Mouse (Mus musculus) gonadal fat pad, adult 2 months (tissue): ENCODE measurements around the gene Dyrk1a. TPM values are rescaled to one million over a fixed set of nuclear protein-coding genes. Genes with fewer than 3 reads are reported as not detected.

ENCODE experiments used
- DNase-seq: peaks from one replicate; pipeline ENCODE4 v3.0.0-alpha.2; 2012; ENCODE audit warnings: low read depth
- polyA plus RNA-seq: library from polyadenylated mRNA; depleted of rRNA; stranded (reverse); fragments of >200 nt; gene quantifications from 2 replicates; pipeline ENCODE4 v1.2.3, GENCODE M21; 2012

Gene Dyrk1a
- polyA plus RNA-seq, 1 experiment: 29.1 TPM

DNA sequence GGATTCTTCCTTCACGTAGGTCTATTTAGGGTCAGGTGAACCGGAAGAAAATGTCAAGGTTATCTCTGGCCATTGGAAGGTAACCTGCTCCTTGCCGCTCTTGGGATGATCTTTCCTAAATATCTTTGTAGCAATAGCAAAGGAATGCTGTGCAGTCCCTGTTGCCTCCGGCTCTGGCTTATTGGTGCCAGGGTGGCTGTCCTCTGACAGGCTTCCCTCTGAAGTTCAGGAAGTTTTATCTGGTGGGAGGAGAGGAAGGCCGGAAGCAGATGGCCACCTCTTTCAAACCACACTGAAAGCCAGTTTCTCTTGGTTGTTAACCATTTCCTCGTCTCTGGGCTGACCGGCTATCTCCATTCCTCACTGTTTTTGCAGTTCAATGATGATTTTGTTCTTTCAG is 10.5 kb upstream of the Dyrk1a start:
- DNase-seq: no peak

- no peak for DNase-seq
These were observed 10.0 kb upstream of the Dyrk1a start for GRCm38 (mm10) chr16:94559782-94560181.

- no peak for DNase-seq
These were observed 9.2 kb upstream of the Dyrk1a start for GRCm38 (mm10) chr16:94560618-94561017.

- peak; percentile 98 for DNase-seq
These were observed 3.7 kb upstream of the Dyrk1a start for GRCm38 (mm10) chr16:94566124-94566523.

DNA sequence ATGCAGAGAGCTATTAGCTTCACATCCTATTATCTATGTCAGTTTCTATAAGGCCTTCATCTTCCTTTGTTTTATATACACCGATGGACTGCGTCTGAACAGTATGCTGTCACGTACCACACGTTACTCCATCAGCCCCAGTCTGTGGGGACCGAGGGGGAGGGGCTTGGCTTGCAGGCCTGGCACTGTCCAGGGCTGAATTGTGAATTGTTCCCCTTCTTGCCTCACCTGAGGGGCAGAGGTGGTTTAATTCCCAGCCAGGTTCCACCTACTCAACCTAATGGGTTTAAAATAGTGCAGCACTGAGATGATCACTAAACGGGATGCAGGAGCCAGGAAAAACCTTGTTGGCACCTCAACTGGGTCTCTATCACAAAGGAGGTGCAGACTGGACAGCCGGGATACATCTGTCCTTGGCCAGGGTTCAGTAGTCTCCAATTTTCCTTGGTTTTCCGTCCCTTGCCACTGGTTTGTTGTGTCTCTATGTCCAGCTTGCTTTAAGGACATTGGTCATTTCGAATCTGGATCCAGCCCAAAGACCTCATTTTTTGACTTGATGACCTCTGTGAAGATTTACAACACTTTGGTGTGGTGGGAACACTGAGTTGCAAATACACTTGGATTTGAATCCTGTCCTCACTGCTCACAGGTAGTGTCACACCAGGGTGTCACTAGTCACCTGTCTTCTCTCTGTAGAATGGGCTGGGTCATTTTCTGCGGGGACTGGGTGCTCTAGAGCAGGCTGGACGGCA is 2.8 kb upstream of the Dyrk1a start:
- DNase-seq: peak; percentile 70

- DNase-seq: no peak
These were observed 2.1 kb upstream of the Dyrk1a start for GRCm38 (mm10) chr16:94567751-94568150.

- DNase-seq: no peak
These were observed 1.2 kb upstream of the Dyrk1a start for GRCm38 (mm10) chr16:94568335-94569228.

GRCm38 (mm10) chr16:94570361-94571041 is 691 bp downstream of the Dyrk1a start:
- no peak for DNase-seq

GRCm38 (mm10) chr16:94571111-94571993 is 1.5 kb downstream of the Dyrk1a start:
- DNase-seq: no peak

DNA sequence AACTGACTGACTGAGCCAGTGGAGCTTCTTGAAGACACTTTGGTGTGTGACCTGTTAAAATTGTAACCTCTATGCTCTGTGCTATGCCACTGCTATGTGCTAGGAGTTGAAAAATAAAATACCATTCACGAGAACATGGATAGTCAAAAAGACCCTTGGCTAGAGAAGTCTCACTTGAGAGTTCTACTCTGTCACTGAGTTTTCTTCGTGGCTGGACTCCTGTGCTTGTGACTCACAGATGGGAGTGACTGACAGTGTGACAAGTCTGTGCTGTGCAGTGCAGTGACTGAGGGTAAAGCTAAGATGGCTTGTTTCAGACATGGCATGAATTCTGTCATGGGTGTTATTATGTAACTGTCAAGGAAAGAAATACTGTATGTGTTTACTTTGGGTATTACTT is 2.6 kb downstream of the Dyrk1a start:
- no peak for DNase-seq

- DNase-seq: no peak
These were observed 4.4 kb downstream of the Dyrk1a start for GRCm38 (mm10) chr16:94574025-94574717.

GRCm38 (mm10) chr16:94574718-94575094 is 4.9 kb downstream of the Dyrk1a start:
- DNase-seq: no peak

- no peak for DNase-seq
These were observed 5.9 kb downstream of the Dyrk1a start for GRCm38 (mm10) chr16:94575757-94576156.

- no peak for DNase-seq
These were observed 9.5 kb downstream of the Dyrk1a start for GRCm38 (mm10) chr16:94579348-94579747.

DNA sequence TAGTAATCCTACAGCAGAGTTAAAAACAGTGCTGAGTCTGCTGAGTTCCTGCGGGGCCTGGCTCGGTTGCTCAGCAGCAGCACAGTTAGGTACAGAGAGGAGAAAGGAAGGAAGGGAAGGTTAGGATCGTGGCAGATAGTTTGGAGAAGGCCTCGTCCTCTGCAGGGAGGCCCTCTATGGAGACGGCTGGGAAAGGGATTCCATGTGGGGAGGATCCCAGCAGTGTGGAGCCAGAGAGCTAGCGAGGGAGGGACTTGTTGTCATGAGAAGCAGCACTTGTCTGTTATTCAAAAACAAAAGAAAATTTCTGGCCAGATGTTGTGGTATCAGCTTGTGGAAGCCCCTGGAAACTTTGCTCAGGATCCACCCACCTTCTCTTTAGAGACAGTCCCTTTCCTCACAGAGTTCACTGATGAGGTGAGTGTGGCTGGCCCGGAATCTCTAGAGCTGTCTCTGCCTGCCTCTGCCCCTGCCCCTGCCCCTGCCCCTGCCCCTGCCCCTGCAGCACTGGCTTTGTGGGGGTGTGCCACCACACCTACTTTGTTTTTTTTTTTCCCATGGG is 11.1 kb downstream of the Dyrk1a start:
- no peak for DNase-seq

- DNase-seq: no peak
These were observed 16.7 kb downstream of the Dyrk1a start for GRCm38 (mm10) chr16:94586349-94586990.

DNA sequence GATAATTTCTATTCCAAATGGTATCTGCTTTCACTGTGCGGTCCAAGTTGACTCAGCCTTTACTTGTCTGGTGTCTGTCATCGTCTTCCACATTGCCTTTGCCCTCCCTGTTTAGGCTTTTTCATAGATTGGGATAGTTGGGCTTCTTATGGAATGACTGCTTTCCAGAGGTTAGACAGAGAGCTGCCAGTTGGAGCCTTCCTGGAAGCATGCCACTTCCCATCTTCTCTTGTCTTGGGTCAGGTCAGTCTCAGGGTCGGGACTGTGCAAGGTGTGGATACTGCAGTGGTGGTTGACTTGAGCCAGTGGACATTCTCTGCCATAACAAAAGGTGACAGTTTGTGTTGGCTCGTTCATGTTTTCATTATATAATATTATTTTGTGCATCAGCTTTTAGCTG is 17.7 kb downstream of the Dyrk1a start:
- no peak for DNase-seq

DNA sequence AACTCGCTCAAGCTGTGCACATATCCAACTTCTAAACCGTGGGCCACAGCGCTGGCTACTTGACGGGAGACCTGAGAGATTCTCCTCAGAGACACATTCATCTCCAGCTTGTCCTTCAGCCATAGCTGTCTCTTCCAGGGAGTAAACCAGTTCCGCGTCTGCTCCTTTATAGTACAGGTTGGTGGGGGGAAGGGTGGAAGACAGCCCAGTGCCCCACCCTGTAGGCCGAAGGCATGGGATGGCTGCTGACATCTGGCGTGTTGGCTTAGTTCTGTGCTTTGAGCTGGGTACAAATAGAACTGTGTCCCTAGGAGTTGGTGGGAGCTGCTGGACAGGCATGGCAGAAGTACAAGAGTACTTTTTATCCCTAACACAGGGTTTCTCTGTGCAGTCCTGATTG is 18.4 kb downstream of the Dyrk1a start:
- DNase-seq: no peak

GRCm38 (mm10) chr16:94588974-94589373 is 19.2 kb downstream of the Dyrk1a start:
- DNase-seq: no peak

- DNase-seq: no peak
These were observed 19.8 kb downstream of the Dyrk1a start for GRCm38 (mm10) chr16:94589648-94590047.
